Mouse (Mus musculus) hindlimb bud, embryonic 11.5 days (tissue): ENCODE measurements at regions not wholly inside any gene's neighbourhood (a gene's known extent, or its start where the extent isn't known, plus 50 kb on each side); places are given as distances from the start of the nearest gene placed in this dataset.

Source experiments
- DNase-seq: peaks from one replicate; pipeline ENCODE4 v3.0.0-alpha.2; 2012; ENCODE audit warnings: low read depth, low spot score; ENCODE audit errors: extremely low spot score

DNA sequence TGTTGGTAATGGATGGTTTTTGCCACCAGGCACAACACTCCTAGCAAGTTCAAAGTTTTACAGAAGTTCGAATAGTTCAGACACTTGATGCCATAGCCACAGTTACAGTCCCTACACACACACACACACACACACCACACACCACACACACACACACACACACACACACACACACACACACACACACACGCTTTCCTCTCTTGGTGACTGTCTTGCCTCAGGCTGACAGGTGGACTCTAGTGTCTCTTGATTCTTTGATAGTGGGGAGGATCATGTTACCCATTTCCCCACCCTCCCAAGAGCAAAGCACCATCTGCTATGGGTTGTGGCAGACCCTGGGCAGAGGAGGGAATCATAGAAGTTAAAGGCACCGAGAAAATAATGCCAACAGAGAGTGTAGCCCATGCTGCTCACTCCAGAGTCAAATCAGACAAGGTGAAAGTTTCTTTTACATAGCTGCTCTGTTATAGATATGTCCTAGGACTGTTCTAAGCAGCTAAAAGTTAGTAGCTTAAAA, 75.9 kb downstream of the Klhl25 start:
- no peak for DNase-seq

DNA sequence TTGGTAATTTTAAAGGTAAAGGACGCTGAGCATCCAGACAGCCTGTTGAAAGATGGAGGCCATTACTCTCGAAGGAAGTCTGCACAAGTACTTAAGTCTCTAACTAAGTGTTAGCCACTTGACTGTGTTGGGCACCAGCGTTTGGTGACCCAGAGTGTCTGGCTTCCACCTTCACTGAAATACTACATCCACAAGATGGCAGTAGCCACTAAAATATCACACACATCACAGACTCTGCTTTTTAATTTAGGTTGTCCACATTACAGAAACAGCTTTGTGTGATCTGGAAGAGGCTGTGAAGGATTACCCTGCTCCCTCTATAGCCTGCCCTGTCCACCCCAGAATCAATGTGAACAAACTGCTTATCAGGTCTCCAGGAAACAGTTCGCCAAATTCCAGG, 79.4 kb downstream of the Klhl25 start:
- DNase-seq: no peak

DNA sequence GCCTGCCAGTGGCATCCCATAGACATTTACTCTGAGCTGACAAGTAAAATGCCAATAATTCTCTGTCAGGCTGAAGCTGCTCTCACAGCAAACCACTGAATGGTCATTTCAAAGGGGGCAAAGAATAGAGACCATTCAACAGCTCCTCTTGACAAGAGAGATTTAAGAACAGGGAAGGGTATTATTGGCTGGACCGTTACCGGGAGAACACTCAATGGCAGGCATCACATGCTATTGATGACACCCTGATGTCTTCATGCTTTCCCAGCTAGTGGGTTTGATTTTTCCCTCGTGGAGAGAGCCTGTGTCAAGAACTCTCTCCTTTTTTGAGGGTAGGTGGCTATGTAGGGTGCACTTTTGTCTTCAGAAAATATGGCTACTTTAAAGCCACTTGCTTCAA, 95.7 kb downstream of the Klhl25 start:
- DNase-seq: no peak

DNA sequence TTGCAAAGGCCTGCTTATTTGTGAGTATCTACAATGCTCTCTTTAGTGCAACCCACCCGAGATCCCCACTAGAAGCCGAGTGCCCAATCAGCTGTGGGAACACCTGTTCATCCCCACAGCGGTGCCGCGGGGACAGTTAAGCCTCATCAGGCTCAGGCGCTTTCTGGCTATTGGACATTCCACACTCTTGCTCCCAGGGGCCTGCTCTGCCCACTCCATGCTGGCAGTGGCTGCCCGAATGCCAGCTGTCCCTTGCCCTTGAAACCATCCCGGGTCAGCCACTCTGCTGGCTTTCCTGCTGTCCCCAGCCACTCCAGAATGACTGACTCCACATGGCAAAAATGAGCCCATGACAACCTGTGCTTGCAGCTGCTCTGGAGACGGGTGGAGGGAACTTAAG, 107.6 kb downstream of the Klhl25 start:
- no peak for DNase-seq

DNA sequence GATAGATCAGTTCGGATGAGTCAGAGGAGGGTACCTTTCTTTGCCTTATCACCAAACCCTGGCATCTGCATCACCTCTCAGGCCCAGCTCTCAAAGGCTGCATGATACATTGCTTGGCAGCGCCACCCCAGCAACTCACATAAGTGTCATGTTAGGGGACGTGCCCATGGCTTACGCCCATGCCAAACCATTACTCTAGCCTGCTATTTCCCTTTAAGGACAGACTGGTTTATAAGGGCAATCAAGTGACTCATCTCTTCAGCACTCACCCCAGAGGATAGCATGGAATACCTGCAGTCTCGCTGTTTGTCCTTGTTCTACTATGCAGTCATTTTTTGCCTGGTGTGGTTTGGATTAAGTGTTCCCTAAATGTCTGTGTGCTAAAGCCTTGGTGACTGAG, 109.3 kb downstream of the Klhl25 start:
- DNase-seq: no peak

DNA sequence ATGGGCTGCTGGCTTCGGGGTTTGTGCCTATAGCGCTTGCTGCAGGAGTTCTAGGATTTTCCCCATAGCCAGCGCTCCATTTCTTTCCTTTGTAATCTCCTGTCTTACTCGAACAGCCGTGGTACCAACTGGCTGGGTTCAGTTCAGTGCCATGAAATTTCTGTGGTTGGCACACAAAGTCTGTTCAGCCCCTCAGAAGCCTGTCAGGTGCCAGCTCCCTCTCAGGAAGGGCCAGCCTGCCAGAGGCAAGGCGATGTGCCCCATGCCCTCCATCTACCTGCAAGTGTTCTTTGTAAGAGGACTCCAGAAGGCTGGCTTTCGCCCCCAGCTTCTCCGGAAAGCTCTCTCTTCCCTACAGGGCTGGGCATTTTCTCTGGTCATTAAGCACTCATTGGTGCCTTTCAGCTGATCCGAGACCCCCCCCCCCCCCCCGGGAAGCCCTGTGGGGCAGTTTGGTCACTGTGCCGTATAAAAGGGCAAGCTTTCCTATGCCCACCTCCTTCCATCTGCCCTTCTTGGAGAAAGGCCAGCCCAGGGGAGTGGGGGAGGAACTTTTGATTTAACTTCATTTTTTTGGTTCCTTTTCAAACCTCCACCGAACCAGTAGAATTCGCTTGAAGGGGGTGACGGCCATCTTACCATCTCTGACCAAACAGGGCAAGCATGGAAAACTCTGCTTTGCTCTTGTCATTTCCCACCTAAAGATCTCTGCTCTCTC, 112.0 kb downstream of the Klhl25 start:
- no peak for DNase-seq

DNA sequence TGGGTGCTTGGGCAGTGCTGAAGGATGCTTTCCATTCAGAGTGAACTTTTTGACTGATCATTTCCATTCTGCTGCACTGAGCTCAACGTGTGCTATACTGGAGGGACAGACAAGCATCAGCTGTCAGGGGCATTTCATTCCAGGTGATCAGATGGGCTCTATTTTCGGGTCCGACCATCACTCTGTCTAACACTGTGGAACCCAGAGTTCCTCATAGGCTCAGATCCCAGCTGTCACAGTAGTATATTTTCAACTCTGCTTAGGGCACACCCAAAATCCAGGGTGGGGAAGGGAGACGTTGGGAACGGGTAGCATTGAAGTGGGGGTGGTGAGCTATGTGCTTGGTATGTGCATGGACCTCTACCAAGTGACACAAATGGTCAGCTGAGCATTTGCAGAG, 120.1 kb downstream of the Klhl25 start:
- no peak for DNase-seq

DNA sequence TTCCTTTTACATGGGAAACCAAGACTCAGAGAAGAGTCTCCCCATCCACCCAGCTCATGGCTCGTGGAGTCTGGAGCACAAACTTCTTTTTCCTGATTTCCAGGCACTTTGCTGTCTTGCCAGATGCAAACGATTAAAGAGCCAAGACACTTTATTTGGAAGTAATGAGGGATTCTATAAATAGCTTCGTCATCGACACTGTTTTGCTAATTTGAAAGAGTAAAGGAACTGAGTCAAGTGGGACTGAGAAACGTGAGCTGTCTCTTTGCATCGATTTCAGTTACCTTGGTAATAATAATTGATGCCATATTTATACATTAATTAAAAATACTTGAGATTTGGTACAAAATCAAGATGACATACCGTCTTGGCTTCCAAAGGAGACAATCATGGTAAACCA, 122.8 kb downstream of the Klhl25 start:
- DNase-seq: no peak

DNA sequence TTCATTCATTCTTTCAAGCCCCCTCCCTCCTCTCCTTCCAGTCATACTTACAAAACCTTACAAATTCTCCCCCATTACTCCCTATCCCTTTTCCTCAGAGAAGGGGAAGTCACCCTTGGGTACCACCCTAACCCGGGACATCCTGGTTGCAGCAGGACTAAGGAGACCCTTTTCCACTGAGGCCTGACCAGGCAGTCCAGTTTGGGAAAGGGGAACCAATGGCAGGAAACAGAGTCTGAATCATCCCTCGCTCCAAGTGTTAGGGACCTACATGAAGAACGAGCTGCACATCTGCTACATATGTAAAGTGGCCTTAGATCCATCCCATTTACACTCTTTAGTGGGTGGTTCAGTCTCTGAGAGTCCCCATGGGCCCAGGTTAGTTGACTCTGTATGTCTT, 123.6 kb downstream of the Klhl25 start:
- DNase-seq: no peak

DNA sequence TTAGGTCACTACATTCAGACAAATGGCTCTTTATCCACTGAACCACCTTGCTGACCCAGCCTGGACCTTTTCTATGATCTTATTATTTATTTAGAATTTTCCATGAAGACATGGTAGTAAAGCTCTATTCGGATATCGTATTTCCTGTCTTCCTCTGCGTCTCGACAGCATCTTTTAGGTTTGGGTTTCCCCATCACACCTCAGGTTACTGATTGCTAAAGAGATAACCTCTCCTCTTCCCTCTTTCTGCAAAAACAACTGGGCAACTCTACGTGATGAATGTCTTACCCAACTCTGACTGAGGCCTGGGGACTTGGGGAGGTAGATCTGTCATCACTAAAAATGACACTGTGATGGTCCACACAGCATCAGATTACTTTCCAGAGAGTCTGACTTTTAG, 133.4 kb downstream of the Klhl25 start:
- no peak for DNase-seq

DNA sequence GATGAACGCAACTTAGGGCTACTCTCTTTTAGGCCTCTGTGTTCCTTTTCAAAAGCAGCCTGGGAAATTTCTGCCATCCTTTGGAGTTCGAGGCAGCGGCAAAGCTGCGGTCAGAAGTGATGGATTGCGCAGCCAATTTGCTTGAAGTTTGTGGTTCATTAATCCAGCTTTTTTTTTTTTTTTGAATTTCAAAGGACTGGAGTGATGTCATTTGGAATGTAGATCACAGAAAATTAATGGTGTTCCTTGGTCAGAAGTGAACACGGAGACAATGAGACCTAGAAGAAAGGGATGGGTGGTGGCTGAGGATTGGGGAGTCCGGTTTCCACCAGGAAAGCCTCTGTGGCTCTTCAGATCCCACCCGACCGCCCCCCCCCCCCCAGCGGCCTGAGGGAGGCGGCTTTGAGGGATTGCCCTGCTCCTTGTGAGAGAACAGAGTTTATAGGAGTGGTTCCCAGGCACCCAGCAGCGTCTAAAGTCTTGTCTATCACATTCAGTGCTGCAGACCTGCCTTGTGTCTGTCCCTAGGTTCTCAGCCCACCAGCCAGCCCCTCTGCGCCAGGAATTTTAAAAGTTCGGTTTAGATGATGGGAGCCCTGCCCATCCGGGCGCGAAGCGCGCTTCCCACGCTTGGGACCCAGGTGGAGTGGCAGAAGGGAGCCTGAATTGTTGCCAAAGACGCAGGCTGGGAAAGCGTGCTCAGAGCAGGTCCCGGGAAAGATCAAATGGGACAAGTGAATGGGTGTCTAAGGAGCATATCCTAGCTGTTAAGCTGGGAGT, 135.1 kb downstream of the Klhl25 start:
- no peak for DNase-seq

DNA sequence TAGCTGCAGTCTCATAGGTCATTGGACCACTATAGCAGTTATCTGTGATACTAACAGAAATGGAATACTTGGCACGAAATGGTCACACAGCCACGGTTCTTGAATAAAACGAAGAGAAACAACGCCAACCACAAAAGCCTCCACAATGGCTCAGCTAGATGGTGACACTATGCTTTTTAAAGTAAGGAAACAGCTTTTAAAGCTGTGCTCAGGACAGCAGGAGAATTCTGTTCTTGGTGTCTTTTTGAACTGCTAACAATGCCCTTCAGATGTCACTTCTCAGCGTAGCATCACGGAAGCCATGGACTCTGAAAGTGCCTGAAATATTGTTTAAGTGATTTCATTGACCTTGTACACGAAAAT, 135.7 kb downstream of the Klhl25 start:
- DNase-seq: no peak

DNA sequence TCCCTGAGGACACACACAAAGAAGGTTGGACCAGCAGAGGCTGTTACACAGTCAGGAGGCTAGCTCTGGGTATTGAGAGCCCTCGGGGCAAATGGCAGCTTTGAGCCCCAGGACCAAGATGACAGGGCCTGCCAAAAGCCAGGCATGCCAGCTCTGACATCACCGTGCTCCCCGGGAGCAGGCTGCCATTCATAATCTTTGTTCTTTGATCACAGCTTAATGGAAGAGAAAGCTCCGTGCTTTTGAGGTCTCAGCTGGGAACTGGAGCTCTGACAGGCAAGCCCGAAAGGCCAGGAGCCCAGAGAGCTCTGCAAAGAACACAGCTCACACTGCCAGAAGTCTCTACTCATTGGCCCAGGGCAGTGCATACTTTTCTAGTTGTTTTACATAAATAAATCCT, 150.7 kb downstream of the Klhl25 start:
- DNase-seq: no peak

DNA sequence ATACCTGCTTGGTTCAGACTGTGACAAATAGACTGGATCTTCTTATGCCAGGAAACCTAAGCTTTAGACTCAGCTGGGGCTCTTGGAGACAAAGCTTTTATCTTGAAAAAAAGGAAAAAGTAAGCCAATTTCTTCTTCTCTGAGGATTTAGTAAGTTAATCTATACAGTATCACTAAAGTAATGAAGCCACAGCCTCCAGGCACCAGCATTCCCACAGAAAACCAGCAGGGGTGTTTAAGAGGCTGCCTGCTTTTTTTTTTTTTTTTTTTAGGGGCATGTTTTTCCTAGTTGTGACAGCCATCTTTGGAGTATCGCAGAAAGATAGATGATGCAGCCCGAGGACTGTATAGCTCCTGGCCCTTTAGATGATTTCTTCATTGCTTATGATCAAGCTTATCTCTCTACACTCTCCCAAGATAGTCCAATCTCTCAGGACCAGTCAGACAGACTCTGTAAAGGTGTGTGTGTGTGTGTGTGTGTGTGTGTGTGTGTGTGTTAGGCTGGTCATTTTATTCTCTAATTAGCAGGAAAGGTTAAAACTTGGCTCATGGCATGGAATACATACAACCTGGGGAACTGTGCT, 151.3 kb downstream of the Klhl25 start:
- no peak for DNase-seq

DNA sequence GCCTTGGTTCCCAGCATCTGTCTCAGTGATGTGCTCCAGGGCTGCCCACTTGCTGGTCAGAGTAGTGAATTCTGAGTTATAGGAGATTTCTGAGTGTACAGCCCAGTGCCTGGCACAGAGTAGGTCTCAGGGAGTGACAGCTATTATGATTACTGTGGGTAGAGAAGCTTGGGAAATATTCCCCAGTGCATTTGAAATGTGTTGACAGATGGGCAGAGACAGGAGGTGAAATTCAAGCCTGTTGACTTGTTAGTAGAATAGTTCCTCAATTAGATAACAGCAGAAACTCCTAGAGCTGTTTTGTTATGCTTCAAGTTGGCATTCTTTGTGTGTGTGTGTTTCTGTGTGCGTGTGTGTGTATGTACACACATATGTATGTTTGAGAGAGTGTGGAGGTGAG, 152.9 kb downstream of the Klhl25 start:
- no peak for DNase-seq

DNA sequence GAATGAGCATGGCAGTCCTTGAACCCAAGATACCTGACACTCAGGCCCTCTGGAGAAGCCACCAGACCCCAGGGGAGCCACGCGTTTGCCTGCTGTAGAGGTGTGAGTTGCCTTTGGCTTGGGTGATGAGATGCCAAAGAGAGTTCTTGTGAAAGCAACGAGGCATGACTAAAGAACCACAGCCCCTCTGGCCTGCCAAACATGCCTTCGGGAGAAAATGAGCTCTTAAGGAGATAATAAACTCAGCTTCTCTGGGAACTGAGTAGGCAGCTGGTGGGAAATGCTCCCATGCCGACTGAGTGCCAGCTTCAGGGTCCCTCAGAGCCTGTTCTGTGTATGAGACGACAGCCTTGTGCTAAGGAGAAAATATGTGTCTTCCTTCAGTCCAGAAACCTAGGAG, 160.1 kb downstream of the Klhl25 start:
- DNase-seq: no peak

DNA sequence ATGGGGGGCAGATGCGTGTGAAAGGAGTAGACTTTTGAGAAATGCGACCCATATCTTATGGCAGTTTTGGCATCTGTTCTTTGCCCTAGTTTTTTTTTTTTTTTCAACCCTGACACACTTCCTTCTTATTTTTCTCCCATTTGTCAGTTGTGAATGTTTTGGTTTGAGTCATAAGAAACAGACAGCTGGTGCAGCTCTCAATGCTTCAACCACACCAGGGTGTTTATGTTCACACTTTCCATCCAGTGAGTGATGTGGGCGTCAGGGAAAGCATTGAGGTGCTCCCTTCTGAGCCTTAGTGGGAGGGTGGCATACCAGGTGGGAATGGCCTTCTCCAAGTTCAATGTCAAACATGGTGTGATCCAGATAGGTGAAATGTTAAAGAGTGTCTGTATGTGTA, 181.9 kb upstream of the Agbl1 start:
- no peak for DNase-seq

DNA sequence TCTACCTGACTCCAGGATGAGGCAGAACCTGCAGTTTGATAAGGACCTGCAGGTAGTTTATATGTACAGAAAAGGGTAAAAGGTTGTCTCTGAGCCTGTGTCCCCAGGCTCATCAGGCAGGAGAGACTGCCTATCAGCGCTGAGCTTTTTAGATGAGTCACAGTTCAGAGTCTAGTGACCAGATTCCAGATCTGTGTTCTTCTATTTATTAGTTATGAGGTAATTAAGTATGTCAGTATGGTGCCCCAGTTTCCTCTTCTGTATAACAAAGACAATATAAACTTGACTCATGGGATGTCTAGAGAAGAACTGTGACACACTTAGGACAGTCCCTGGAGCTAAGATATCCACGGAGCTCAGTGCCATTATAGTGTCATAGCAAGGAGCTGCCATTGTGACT, 180.3 kb upstream of the Agbl1 start:
- no peak for DNase-seq

DNA sequence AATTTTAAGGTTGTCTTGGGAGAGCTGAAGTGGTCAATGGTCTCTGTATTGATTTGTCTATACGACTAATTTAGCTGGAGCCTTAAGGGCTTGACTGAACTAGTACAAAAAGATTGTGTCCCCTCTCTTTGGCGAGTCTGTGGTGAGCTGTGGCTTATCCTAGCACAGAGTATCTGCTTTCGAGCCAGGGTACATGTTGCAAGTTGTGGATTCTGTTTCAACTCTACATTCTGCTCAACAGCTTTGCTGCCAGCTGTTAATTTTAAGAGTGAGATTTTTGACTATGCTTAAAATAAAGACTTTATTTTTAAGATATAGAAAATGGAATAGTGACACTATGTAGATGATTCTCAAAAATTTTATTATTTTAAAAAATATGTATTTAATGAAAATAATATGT, 175.8 kb upstream of the Agbl1 start:
- DNase-seq: no peak

DNA sequence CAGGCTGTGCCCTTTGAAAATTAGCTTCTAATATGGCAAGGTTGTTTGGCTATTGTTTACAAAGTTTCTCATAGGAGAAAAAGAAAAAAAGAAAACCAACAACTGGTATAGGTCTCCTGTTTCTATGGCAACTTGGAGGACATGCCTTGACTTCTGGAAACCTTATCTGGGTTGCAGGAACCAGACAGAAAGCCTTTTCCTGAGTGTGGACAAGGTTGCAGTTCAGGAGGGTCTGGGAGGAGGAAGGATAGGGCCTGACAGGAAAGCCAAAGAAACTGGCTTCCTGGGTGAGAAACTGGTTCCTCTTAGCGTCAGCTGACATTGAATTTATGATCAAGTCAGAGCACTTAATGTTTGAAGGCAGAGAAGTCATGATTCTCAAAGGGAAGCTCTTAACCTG, 130.5 kb upstream of the Agbl1 start:
- no peak for DNase-seq

DNA sequence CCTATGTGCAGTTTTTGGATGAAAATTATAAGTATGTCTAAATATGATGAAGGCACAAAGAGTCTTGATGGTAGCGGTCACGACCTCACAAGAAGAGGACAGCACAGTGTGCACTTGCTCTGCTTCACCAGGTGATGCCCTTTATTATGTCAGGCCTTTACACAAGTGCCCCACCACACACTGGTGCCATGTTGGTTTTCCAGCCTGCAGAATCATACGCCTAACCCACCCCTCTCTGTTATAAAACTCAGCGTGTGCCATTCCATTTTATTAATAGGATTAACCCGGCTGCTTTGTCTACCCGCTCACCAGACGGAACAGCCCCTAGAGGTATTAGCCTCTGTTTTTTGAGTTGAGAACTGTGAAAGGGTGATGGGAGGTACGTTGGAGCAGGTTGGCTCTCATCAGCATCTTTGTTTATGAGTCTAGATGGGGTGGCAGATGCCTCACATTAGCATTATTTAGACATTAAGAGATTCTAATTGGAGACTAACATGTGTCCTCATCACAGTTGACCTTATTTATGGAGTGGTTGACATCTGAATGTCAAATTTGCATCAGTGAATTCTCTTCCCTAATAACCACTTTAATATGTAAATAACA, 108.3 kb upstream of the Agbl1 start:
- DNase-seq: no peak

DNA sequence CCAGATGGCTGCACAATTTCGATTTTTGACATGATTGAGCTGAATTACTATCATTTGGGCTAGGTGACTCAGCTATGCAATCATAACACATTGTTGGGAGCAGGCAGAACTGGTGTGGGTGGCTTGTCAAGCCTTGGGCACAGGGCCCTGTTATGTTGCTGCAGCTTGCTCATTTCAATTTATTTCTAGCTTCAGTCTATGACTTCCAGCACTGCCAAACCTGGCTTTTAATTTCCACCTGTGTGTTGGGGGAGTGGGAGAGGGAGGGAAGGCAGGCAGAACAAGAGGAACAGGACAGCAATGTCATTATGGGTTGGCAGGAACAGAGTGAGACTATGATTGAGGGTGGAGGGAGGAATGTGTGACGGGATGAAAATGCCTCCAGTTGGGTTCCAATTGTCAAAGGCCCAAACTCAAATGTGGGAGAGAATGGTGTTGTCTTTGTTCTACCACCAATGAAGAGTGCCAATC, 102.0 kb upstream of the Agbl1 start:
- DNase-seq: no peak
